Mouse (Mus musculus) ES-Bruce4 (cell line): ENCODE results near the gene Gypa.

Experiments used
- CTCF ChIP-seq: IDR thresholded peaks from one replicate; pipeline ENCODE4 v1.8.1; 2011; ENCODE audit warnings: low read depth, low read length
- EP300 ChIP-seq: IDR thresholded peaks from 2 replicates; pipeline ENCODE4 v1.6.1; 2011; ENCODE audit warnings: low read depth, low read length; ENCODE audit not compliant: insufficient read depth
- POLR2A ChIP-seq: IDR thresholded peaks from one replicate; pipeline ENCODE4 v1.8.1; 2011; ENCODE audit warnings: low read length; ENCODE audit not compliant: insufficient read depth

DNA sequence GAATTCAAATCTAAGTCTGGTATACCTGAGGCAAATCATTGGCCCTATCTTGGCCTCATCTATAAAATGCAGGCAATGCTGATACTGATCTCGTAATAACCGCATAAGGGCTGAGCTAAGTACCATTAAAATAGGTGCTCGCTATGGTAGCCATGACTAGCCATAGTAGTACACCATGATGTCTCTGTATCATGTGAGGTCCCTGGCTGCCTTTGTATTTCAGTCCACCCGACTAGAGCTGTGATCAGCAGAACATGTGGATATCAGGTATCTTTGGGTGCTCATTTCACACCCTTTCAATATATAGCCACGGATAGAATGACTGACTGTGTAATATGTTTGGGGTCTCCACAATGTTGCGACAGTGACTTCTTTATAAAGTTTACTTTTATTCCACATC, 1.9 kb downstream of the Gypa start:
- TF ChIP-seq POLR2A (no peak), CTCF (no peak), EP300 (no peak)
